In the genomic region with DNA sequence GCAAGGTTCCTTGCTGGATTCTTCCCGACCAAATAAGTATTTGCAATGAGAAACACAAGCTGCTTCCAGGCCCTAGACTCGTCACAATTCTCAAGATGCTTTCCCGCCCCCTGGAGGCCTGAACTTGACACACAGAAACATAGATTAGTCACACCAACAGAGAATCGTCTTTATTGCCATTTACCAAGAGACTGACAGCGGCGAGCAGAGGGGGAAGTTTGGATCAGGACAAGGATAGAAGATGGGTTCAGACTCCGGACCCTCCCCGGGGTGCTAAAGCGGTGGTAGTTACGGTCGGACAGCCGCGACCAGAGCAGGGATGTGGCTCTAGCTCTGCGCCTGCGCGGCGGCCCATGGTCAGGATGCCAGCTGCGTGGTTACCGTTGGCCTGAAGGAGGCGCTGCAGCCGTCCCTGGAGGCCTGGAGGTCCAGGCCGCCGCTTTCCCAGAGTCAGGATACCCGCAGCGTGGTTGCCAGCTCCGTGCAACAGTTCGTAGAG, we compare ENCODE assay signal across 8 mouse cellular contexts. TPM values are rescaled to one million over a fixed set of nuclear protein-coding genes. Genes with fewer than 3 reads are reported as not detected.
DNase-seq lines count a peak whose midpoint lies in the region; ATAC-seq and TF ChIP-seq lines count a peak whose summit lies in the region.

No protein-coding gene starts in this region.

- H3K4me2 ChIP-seq in heart, embryonic 11.5 days, result peak overlapping the region; percentile 74
- peak overlapping the region; percentile 69 for H3K4me2 ChIP-seq in kidney, embryonic 15.5 days

- H3ac ChIP-seq in C2C12 (ENCODE audit: control insufficient read depth, insufficient read length, low read depth), result no peak overlapping the region

- no peak overlapping the region for H3K4me3 ChIP-seq in C2C12 (ENCODE audit: insufficient read depth, poor library complexity, severe bottlenecking)
- H3K4me3 ChIP-seq in heart, embryonic 11.5 days (ENCODE audit: low read depth, low read length), result peak overlapping the region; percentile 45
- peak overlapping the region; percentile 41 for H3K4me3 ChIP-seq in kidney, embryonic 15.5 days (replicated peaks)

- H3K79me3 ChIP-seq in C2C12 (ENCODE audit: low read depth), result no peaks in the 10 kb centered on the region

- H3K9me3 ChIP-seq in heart, embryonic 11.5 days (replicated peaks; ENCODE audit: control insufficient read depth, low read length), result no peaks in the 10 kb centered on the region
- H3K9me3 ChIP-seq in kidney, embryonic 15.5 days (replicated peaks), result no peaks in the 10 kb centered on the region

- peaks cover 59% of the 10 kb centered on the region for H3K27me3 ChIP-seq in C2C12 (ENCODE audit: control insufficient read depth, insufficient read depth, insufficient read length)
- peaks cover 51% of the 10 kb centered on the region for H3K27me3 ChIP-seq in heart, embryonic 11.5 days (ENCODE audit: control insufficient read depth, insufficient read depth, low read length)
- H3K27me3 ChIP-seq in kidney, embryonic 15.5 days, result peaks cover 50% of the 10 kb centered on the region

- H3K36me3 ChIP-seq in C2C12 (ENCODE audit: control insufficient read depth, insufficient read depth), result no peaks in the 10 kb centered on the region
- H3K36me3 ChIP-seq in heart, embryonic 11.5 days (ENCODE audit: control insufficient read depth, insufficient read depth, low read length), result no peaks in the 10 kb centered on the region
- no peaks in the 10 kb centered on the region for H3K36me3 ChIP-seq in kidney, embryonic 15.5 days

- peak; percentile 56 for TF ChIP-seq CTCF in C2C12 (IDR thresholded peaks at IDR 0.05; ENCODE audit: control insufficient read depth, insufficient read depth, insufficient read length)

- H3K4me1 ChIP-seq in heart, embryonic 11.5 days (ENCODE audit: control insufficient read depth, insufficient read depth, low read length), result peaks cover 8% of the 10 kb centered on the region
- H3K4me1 ChIP-seq in kidney, embryonic 15.5 days, result peaks cover 21% of the 10 kb centered on the region

- WGBS in heart, embryonic 11.5 days (ENCODE audit: insufficient replicate concordance), result under 1% methylated on average over 27 of the region's 27 CpGs
- WGBS in kidney, embryonic 15.5 days, result under 1% methylated on average over 27 of the region's 27 CpGs

- no peaks in the 10 kb centered on the region for H3K79me2 ChIP-seq in C2C12 (ENCODE audit: control insufficient read depth, insufficient read depth)

- H3K9ac ChIP-seq in heart, embryonic 11.5 days (ENCODE audit: low read depth, low read length), result peak overlapping the region; percentile 56
- peak overlapping the region; percentile 19; the same call in 1 of the 2 replicates for H3K9ac ChIP-seq in kidney, embryonic 15.5 days

- H3K27ac ChIP-seq in heart, embryonic 11.5 days (ENCODE audit: low read depth, low read length), result no peak overlapping the region
- no peak overlapping the region for H3K27ac ChIP-seq in kidney, embryonic 15.5 days

- peak; percentile 73 for ATAC-seq in erythroblast, adult 5-6 weeks (replicated peaks; ENCODE audit: low FRiP score, poor library complexity, severe bottlenecking)
- peak; percentile 63; the same call in 1 of the 2 replicates for ATAC-seq in heart, embryonic 11.5 days (replicated peaks; ENCODE audit: insufficient number of reproducible peaks, low FRiP score, low TSS enrichment)
- peak; percentile 76 for ATAC-seq in kidney, embryonic 15.5 days (replicated peaks; ENCODE audit: low FRiP score)

- peak; percentile 92 for DNase-seq in brain, adult 2 months (ENCODE audit: low read depth, low spot score)
- DNase-seq in liver, result peak; percentile 81
- peak; percentile 54 to 83 for DNase-seq in monocyte, adult 2 months (ENCODE audit: low read depth in 1 of 2, low spot score in 2 of 2)
- peak; percentile 72 to 76 for DNase-seq in spleen, postnatal 36 days (ENCODE audit: low spot score in 2 of 2)

TF ChIP-seq in C2C12, 6 proteins besides CTCF, POLR2A, EP300 and RAD21:
- no peak for TF ChIP-seq FOSL1 (IDR thresholded peaks at IDR 0.05; ENCODE audit: insufficient read depth, low read length, poor library complexity, severe bottlenecking)
- no peak for TF ChIP-seq MYOG (IDR thresholded peaks at IDR 0.05; ENCODE audit: control insufficient read depth, extremely low read depth, insufficient read length)
- no peak for TF ChIP-seq CEBPB (IDR thresholded peaks at IDR 0.05; ENCODE audit: low read depth)
- no peak for TF ChIP-seq USF1 (IDR thresholded peaks at IDR 0.05; ENCODE audit: low read depth)
- TF ChIP-seq MAX (IDR thresholded peaks at IDR 0.05), result no peak
- TF ChIP-seq MYOD1 (IDR thresholded peaks at IDR 0.05; ENCODE audit: control insufficient read depth, insufficient read length, low read depth), result no peak

RNA-seq across cellular contexts. Expression of a gene that starts 1.1 kb away (rescaled TPM):
- not detected for polyA plus RNA-seq in C2C12 (2012; fragmentation: generic; extraction: Trizol)
- total RNA-seq in erythroblast, adult 5-6 weeks (2015; ENCODE audit: low replicate concordance), result not detected in 2 replicates
- total RNA-seq in erythroblast, adult 5-6 weeks (2017; ENCODE audit: low replicate concordance), result not detected in 2 replicates
- polyA plus RNA-seq in heart, embryonic 11.5 days (2014; fragmentation: Nextera tagmentation; extraction: Ambion mirVana), result not detected in 2 replicates
- not detected in 2 replicates for polyA plus RNA-seq in kidney, embryonic 15.5 days (2015; fragmentation: Nextera tagmentation; extraction: Ambion mirVana)

RNA-seq across cellular contexts. Expression of a gene that starts 1.9 kb away (rescaled TPM):
- not detected for polyA plus RNA-seq in C2C12 (2012; fragmentation: generic; extraction: Trizol)
- not detected in 2 replicates for total RNA-seq in erythroblast, adult 5-6 weeks (2015; ENCODE audit: low replicate concordance)
- not detected in 2 replicates for total RNA-seq in erythroblast, adult 5-6 weeks (2017; ENCODE audit: low replicate concordance)
- polyA plus RNA-seq in heart, embryonic 11.5 days (2014; fragmentation: Nextera tagmentation; extraction: Ambion mirVana), result not detected in 2 replicates
- polyA plus RNA-seq in kidney, embryonic 15.5 days (2015; fragmentation: Nextera tagmentation; extraction: Ambion mirVana), result 0.10 TPM in 1 of 2 replicates, not detected in the other

RNA-seq across cellular contexts. Expression of a gene that starts 9.2 kb away (rescaled TPM):
- 5.5 TPM for polyA plus RNA-seq in C2C12 (2012; fragmentation: generic; extraction: Trizol)
- 1.5 and 1.7 TPM in 2 replicates for total RNA-seq in erythroblast, adult 5-6 weeks (2015; ENCODE audit: low replicate concordance)
- total RNA-seq in erythroblast, adult 5-6 weeks (2017; ENCODE audit: low replicate concordance), result 1.4 and 2.3 TPM in 2 replicates
- polyA plus RNA-seq in heart, embryonic 11.5 days (2014; fragmentation: Nextera tagmentation; extraction: Ambion mirVana), result 3.8 and 5.3 TPM in 2 replicates
- 6.7 and 7.9 TPM in 2 replicates for polyA plus RNA-seq in kidney, embryonic 15.5 days (2015; fragmentation: Nextera tagmentation; extraction: Ambion mirVana)

RNA-seq across cellular contexts. Expression of a gene that starts 23.6 kb away (rescaled TPM):
- 136 TPM for polyA plus RNA-seq in C2C12 (2012; fragmentation: generic; extraction: Trizol)
- total RNA-seq in erythroblast, adult 5-6 weeks (2015; ENCODE audit: low replicate concordance), result 61.4 and 79.7 TPM in 2 replicates
- total RNA-seq in erythroblast, adult 5-6 weeks (2017; ENCODE audit: low replicate concordance), result 52.2 and 70.8 TPM in 2 replicates
- polyA plus RNA-seq in heart, embryonic 11.5 days (2014; fragmentation: Nextera tagmentation; extraction: Ambion mirVana), result 30.8 and 41.1 TPM in 2 replicates
- 29.5 and 32.3 TPM in 2 replicates for polyA plus RNA-seq in kidney, embryonic 15.5 days (2015; fragmentation: Nextera tagmentation; extraction: Ambion mirVana)

RNA-seq across cellular contexts. Expression of a gene that starts 47.9 kb away (rescaled TPM):
- polyA plus RNA-seq in C2C12 (2012; fragmentation: generic; extraction: Trizol), result 0.68 TPM
- not detected in 2 replicates for total RNA-seq in erythroblast, adult 5-6 weeks (2015; ENCODE audit: low replicate concordance)
- not detected in 2 replicates for total RNA-seq in erythroblast, adult 5-6 weeks (2017; ENCODE audit: low replicate concordance)
- polyA plus RNA-seq in heart, embryonic 11.5 days (2014; fragmentation: Nextera tagmentation; extraction: Ambion mirVana), result 0.37 TPM in 1 of 2 replicates, not detected in the other
- polyA plus RNA-seq in kidney, embryonic 15.5 days (2015; fragmentation: Nextera tagmentation; extraction: Ambion mirVana), result 0.27 TPM in 1 of 2 replicates, not detected in the other
